Mouse (Mus musculus) thymus, postnatal 36 days (tissue): Measurements from ENCODE around the gene Parp14.

ENCODE experiments used
- DNase-seq, 2 experiments: peaks; one replicate each; pipeline ENCODE4 v3.0.0; 2022; ENCODE audit warnings: mixed read lengths in 2 of 2

Parp14 gene

DNA sequence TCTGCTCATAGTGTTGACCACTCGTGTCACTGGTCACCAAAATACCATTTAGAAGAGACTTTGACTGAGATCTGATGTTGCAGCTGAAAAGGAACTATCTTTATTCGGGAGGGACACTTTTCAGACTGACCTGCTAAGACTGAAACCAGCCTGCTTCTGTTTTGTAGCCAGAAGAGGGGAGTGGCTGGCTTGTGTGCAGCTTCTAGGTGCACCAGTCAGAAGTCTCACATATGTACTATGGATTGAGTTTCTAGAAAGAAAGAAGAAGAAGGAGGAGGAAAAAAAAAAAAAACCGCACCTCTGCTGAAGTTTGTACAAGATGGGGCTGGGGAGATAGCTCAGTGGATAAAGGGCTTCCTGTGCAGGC, 88.2 kb downstream of the Parp14 start:
- no peak for DNase-seq
